Mouse (Mus musculus): Measurements from ENCODE around the gene Cdk2ap2.

GRCm38 (mm10) chr19:4119716-4120487 lies 22.9 kb downstream of the Cdk2ap2 start:
- TF ChIP-seq EP300 (IDR thresholded peaks at IDR 0.05; ENCODE audit: low read depth) = no peak
- TF ChIP-seq CTCF (IDR thresholded peaks at IDR 0.05; ENCODE audit: low read depth) = no peak

Data from heart, postnatal 0 days (tissue).